Mouse (Mus musculus) cerebellum, postnatal 10 days (tissue): ENCODE measurements at regions not wholly inside any gene's neighbourhood (a gene's known extent, or its start where the extent isn't known, plus 50 kb on each side); places are given as distances from the start of the nearest gene placed in this dataset.

Source experiments
- DNase-seq, 2 experiments: peaks; one replicate each; pipeline ENCODE4 v3.0.0; 2021; ENCODE audit warnings: mixed read lengths in 2 of 2

DNA sequence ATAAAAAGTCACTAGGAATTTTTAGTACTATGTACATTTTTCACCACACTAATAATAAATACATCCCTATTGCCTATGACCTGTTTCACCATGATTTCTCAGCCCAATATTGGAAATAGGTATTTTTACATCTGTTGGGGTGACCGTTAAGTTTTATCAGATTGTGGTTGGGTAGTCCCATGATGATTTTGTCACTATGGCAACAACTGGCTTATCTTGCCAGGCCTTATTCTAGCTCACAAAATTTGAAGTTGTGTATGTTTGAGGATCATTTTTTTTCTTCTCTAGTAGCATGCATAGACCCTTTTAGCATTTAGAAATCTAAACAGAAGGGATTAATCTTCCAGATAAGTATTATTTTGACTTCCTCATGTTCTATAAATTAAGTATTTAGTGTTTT is 1211.1 kb upstream of the Pcdh17 start:
- DNase-seq = no peak

DNA sequence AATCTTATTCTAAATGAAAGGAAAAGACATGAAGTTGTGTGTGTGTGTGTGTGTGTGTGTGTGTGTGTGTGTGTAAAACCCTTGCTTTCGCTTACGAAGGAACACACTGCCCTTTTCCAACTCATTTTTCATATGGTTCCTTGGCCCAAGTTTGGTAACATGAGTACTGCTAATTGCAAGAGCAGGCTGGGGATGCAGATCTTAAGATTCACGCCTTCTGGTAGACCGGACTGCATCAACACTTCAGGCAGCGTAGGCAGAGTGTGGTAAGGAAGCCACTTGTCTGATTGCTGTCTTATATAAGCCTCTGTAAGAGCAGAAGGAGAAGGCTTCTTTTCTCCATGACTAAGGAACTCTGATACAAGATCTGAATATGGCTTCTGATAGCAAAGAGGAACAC is 1196.5 kb upstream of the Pcdh17 start:
- DNase-seq = no peak

DNA sequence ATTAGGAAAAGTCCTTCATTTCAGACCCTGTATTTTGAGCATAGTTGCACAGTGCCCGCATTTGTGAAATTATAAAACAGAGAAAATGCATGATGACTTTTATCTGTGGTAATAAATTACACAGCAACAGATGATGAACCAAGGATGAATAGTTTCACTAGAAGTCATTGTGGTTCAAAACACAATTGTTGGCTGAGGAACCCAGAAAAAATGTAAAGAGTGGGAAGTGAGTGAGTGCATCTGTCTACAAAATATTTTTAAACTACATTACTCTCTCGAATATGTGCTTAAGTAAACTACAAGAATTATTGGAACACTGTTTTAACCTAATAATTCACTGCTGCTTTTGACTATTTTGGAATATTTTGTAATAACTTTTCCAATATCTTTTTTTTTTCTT is 1196.0 kb upstream of the Pcdh17 start:
- DNase-seq = no peak

DNA sequence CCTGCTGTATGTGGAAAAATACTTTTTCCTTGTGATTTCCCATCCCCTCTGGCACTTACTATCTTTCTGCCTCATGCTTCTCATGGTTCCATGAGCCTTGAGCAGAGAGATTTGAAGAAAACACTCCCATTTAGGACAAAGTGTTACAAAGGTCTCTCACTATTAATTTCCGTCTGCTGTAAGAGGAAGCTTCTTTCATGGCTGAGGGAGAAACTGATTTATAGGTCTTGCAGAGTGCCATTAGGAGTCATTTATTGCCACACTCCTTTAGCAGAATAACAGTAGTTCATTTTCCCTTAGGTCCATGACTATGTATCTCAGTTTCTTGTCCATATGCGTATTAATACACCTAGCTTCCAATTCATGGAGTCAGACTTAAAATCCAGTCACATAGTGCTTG is 1190.4 kb upstream of the Pcdh17 start:
- DNase-seq = no peak

DNA sequence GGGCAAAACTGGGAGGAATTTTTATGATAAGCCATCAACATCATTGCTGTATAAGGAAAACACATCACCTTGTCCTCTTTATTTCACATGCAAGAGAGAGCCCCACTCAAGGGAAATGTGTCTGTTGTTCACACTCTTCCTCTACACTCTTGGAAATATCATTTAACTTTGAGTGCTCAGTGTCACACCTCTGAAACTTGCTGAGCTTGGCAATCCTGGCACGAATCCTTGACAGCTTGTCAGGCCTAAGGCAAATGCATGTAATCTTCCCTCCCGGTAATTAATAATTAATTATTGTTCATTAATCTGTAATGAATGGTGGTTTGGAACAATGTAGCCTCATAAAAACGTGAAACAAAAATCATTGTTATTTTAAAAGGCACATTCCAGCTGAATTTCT is 1140.8 kb upstream of the Pcdh17 start:
- peak in 1 of 2 experiments; percentile 5 for DNase-seq

DNA sequence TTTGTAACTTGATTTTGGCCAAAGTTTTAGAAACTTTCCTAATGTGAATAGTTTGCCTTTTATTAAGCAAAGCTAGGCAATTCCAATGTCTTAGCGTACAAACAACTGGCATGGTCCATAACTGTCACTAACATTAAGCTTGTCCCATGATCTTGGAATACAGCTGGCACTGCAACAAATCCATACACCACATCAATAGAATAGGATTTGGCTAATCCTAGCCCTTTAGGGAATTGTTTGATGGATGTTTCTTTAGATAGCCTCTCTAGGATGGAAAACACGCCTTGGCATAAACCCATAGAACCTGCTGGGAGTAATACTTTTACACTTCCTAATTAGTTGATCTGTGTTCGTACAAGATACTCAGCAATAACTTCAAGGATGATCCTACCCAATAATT is 1122.6 kb upstream of the Pcdh17 start:
- DNase-seq = no peak

DNA sequence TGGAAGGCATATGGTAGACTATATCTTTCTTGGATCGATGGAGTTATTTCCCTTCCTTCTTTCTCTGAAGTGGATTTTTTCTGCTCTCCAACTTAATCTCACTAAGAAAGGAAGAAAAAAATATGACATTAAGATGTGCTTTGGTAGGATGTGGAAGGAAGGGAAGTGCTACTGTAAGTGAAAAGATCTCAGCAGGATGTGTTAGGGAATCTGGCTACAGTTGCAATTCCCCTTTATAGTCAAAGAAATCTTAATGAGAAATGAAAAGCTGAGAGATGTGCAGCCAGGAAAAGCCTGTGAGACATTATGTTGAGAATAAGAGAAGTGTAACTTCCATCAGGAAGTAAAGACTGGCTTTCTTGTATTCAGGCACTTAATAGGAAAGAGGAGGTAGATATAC is 1080.2 kb upstream of the Pcdh17 start:
- no peak for DNase-seq
